Mouse (Mus musculus): ENCODE measurements around the gene Il17rd. TPM values are rescaled to one million over a fixed set of nuclear protein-coding genes. Genes with fewer than 3 reads are reported as not detected.

Gene Il17rd
- polyA plus RNA-seq, 1 experiment from 2014 or later, result 1.9 TPM

DNA sequence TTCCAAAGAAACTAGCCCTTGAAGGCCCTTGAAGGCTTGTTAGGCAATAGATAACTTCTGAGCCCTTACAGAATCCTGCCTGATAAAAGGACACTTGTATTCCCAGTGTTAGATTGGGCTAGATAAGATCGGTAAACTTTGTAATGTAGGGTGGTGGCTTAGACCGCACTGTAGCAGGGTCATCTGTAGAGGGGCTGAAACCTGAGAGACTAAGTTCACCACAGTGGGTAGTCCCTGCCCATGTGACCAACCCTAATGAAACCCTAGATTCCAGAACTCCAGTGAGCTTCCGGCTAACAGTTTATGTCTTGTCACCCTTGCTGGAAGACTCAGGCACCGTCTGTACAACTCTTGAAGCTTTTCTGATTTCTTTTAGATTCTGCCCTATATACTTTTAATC is 25.1 kb upstream of the Il17rd start:
- peak; percentile 38; the same call in 1 of the 2 replicates for ATAC-seq (ENCODE audit: low read depth)

DNA sequence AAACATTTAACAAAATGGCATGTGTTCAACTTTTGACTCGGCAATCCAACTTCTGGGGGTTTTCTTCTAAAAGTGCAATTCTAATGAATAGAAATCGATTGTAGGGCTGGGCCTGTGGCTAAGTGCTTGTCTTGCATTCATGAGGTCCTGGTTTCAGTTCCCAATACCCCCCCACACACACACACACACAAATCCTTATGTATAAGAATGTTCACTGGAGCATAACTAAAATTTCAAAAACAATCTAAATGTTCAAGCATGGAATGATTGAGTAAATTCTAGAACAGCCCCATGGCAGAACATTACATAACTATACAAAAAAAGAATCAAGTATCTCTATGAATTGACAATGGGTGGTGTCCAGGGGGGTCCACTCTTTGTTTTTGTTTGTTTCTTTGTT is 20.8 kb upstream of the Il17rd start:
- Histone ChIP-seq H3K27ac (ENCODE audit: low read length) (no peak overlapping the region), H3K27me3 (ENCODE audit: control insufficient read depth, insufficient read depth, low read depth, low read length) (peaks cover 9% of the 10 kb centered on the region), H3K9ac (ENCODE audit: low read length) (no peak overlapping the region), H3K4me1 (replicated peaks; ENCODE audit: control insufficient read depth, insufficient read depth, low read length) (no peaks in the 10 kb centered on the region; the same call in 1 of the 2 replicates), H3K9me3 (ENCODE audit: control insufficient read depth, low read length) (no peaks in the 10 kb centered on the region), H3K4me2 (ENCODE audit: low read depth, low read length) (no peak overlapping the region), H3K4me3 (ENCODE audit: low read length) (no peak overlapping the region), H3K36me3 (ENCODE audit: control insufficient read depth, insufficient read depth, low read length) (no peaks in the 10 kb centered on the region)
- 86% methylated on average over 2 of the region's 2 CpGs for WGBS
- no peak for ATAC-seq (ENCODE audit: low read depth)

More for the DNA sequence above, 25.1 kb upstream of the Il17rd start:
- peaks cover 16% of the 10 kb centered on the region for H3K27me3 ChIP-seq (ENCODE audit: control insufficient read depth, insufficient read depth, low read depth, low read length)
- WGBS, result 31% methylated on average over 4 of the region's 4 CpGs
- no peak overlapping the region for H3K9ac ChIP-seq (ENCODE audit: low read length)
- H3K4me2 ChIP-seq (ENCODE audit: low read depth, low read length), result no peak overlapping the region
- no peak overlapping the region for H3K4me3 ChIP-seq (ENCODE audit: low read length)
- no peaks in the 10 kb centered on the region for H3K9me3 ChIP-seq (ENCODE audit: control insufficient read depth, low read length)
- H3K27ac ChIP-seq (ENCODE audit: low read length), result no peak overlapping the region
- no peaks in the 10 kb centered on the region for H3K36me3 ChIP-seq (ENCODE audit: control insufficient read depth, insufficient read depth, low read length)
- no peaks in the 10 kb centered on the region for H3K4me1 ChIP-seq (replicated peaks; ENCODE audit: control insufficient read depth, insufficient read depth, low read length)

DNA sequence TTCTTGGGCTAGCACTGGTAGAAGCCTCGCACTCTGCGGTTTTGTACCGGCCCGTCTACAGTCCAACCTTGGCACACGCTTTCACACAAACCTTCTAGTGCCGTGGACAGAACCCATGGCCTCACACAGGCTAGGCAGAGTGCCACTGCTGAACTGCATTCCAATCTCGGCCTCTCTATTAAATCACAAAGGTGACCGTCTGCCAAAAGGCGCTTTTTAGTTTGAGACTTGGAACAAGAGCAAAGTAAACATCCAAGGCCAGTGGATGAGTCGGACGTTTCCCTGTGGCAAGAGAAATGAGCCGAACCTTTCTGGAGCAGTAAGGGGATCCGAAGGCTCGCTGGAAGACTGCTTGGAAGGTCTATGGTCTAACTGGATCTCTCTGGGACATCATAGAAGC is 18.9 kb upstream of the Il17rd start:
- Histone ChIP-seq H3K27ac (ENCODE audit: low read length) (no peak overlapping the region), H3K36me3 (ENCODE audit: control insufficient read depth, insufficient read depth, low read length) (no peaks in the 10 kb centered on the region), H3K27me3 (ENCODE audit: control insufficient read depth, insufficient read depth, low read depth, low read length) (peaks cover 9% of the 10 kb centered on the region), H3K4me3 (ENCODE audit: low read length) (no peak overlapping the region), H3K4me2 (ENCODE audit: low read depth, low read length) (no peak overlapping the region), H3K9me3 (ENCODE audit: control insufficient read depth, low read length) (no peaks in the 10 kb centered on the region), H3K4me1 (replicated peaks; ENCODE audit: control insufficient read depth, insufficient read depth, low read length) (no peaks in the 10 kb centered on the region; the same call in 1 of the 2 replicates), H3K9ac (ENCODE audit: low read length) (no peak overlapping the region)
- WGBS, result 45% methylated on average over 14 of the region's 14 CpGs
- ATAC-seq (ENCODE audit: low read depth), result 0 out of 2 replicates have a peak, but pooled peaks have one; percentile 34

- H3K27me3 ChIP-seq (ENCODE audit: control insufficient read depth, insufficient read depth, low read depth, low read length), result peaks cover 5% of the 10 kb centered on the region
- H3K4me3 ChIP-seq (ENCODE audit: low read length), result no peak overlapping the region
- no peak for ATAC-seq (ENCODE audit: low read depth)
- no peaks in the 10 kb centered on the region; the same call in 1 of the 2 replicates for H3K4me1 ChIP-seq (replicated peaks; ENCODE audit: control insufficient read depth, insufficient read depth, low read length)
- H3K9me3 ChIP-seq (ENCODE audit: control insufficient read depth, low read length), result no peaks in the 10 kb centered on the region
- no peak overlapping the region for H3K27ac ChIP-seq (ENCODE audit: low read length)
- no peaks in the 10 kb centered on the region for H3K36me3 ChIP-seq (ENCODE audit: control insufficient read depth, insufficient read depth, low read length)
- no peak overlapping the region for H3K4me2 ChIP-seq (ENCODE audit: low read depth, low read length)
- H3K9ac ChIP-seq (ENCODE audit: low read length), result no peak overlapping the region
- 43% methylated on average over 11 of the region's 11 CpGs for WGBS
Measured at GRCm38 (mm10) chr14:27022876-27023275, 15.9 kb upstream of the Il17rd start.

- Histone ChIP-seq H3K4me1 (replicated peaks; ENCODE audit: control insufficient read depth, insufficient read depth, low read length) (no peaks in the 10 kb centered on the region; the same call in 1 of the 2 replicates), H3K27ac (ENCODE audit: low read length) (no peak overlapping the region), H3K27me3 (ENCODE audit: control insufficient read depth, insufficient read depth, low read depth, low read length) (peaks cover 5% of the 10 kb centered on the region), H3K36me3 (ENCODE audit: control insufficient read depth, insufficient read depth, low read length) (no peaks in the 10 kb centered on the region), H3K4me2 (ENCODE audit: low read depth, low read length) (no peak overlapping the region), H3K9ac (ENCODE audit: low read length) (no peak overlapping the region), H3K4me3 (ENCODE audit: low read length) (no peak overlapping the region), H3K9me3 (ENCODE audit: control insufficient read depth, low read length) (no peaks in the 10 kb centered on the region)
- WGBS, result 56% methylated on average over 4 of the region's 4 CpGs
- ATAC-seq (ENCODE audit: low read depth), result no peak
Measured at GRCm38 (mm10) chr14:27024664-27025063, 14.1 kb upstream of the Il17rd start.

GRCm38 (mm10) chr14:27029771-27030173 is 9.0 kb upstream of the Il17rd start:
- no peaks in the 10 kb centered on the region for H3K36me3 ChIP-seq (ENCODE audit: control insufficient read depth, insufficient read depth, low read length)
- no peak overlapping the region for H3K27ac ChIP-seq (ENCODE audit: low read length)
- no peak overlapping the region for H3K9ac ChIP-seq (ENCODE audit: low read length)
- no peaks in the 10 kb centered on the region for H3K4me1 ChIP-seq (replicated peaks; ENCODE audit: control insufficient read depth, insufficient read depth, low read length)
- H3K4me3 ChIP-seq (ENCODE audit: low read length), result no peak overlapping the region
- WGBS, result 4% methylated on average over 15 of the region's 15 CpGs
- H3K27me3 ChIP-seq (ENCODE audit: control insufficient read depth, insufficient read depth, low read depth, low read length), result no peaks in the 10 kb centered on the region; the same call in 1 of the 2 replicates
- H3K9me3 ChIP-seq (ENCODE audit: control insufficient read depth, low read length), result no peaks in the 10 kb centered on the region
- peak; percentile 57; the same call in 1 of the 2 replicates for ATAC-seq (ENCODE audit: low read depth)
- no peak overlapping the region for H3K4me2 ChIP-seq (ENCODE audit: low read depth, low read length)

DNA sequence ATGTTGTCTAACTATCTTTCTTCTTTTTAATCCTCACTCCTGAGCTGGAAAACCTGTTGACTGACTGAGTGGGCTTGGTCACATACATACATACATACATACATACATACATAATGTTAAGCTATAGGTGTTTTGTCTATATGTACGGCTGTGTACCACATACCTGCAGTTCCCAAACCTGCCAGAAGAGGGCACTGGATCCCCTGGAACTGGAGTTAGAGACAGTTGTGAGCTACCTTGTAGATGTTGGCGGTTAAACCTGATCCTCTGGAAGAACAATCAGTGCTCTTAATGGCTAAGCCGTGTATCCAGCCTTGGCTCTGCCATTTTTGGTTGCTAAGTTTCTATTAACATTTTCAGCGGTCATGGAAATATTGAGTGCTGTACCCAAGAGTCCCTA is 7.6 kb upstream of the Il17rd start:
- Histone ChIP-seq H3K4me2 (ENCODE audit: low read depth, low read length) (no peak overlapping the region), H3K9ac (ENCODE audit: low read length) (no peak overlapping the region), H3K27ac (ENCODE audit: low read length) (no peak overlapping the region), H3K4me1 (replicated peaks; ENCODE audit: control insufficient read depth, insufficient read depth, low read length) (no peaks in the 10 kb centered on the region), H3K4me3 (ENCODE audit: low read length) (no peak overlapping the region), H3K9me3 (ENCODE audit: control insufficient read depth, low read length) (no peaks in the 10 kb centered on the region), H3K27me3 (ENCODE audit: control insufficient read depth, insufficient read depth, low read depth, low read length) (no peaks in the 10 kb centered on the region; the same call in 1 of the 2 replicates), H3K36me3 (ENCODE audit: control insufficient read depth, insufficient read depth, low read length) (no peaks in the 10 kb centered on the region)
- ATAC-seq (ENCODE audit: low read depth), result 0 out of 2 replicates have a peak, but pooled peaks have one; percentile 38
- 20% methylated on average over 4 of the region's 4 CpGs for WGBS

DNA sequence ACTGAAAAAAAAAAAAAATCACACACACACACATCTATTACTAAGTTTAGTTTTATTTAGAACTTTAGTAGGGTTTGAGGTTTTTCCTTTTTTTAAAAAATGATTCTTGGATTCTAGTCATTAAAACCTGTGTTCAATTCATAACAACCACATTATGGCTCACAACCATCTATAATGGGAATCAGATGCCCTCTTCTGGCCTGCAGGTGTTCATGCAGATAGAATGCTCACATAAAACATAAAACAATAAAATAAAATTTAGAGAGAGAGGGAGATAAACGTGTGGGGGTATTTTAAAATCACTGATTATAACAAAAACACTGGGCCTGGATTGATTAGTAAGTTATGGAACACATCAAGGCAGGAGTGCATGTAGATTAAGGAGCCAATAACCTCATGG is 1.2 kb upstream of the Il17rd start:
- Histone ChIP-seq H3K9me3 (ENCODE audit: control insufficient read depth, low read length) (no peaks in the 10 kb centered on the region), H3K9ac (ENCODE audit: low read length) (no peak overlapping the region), H3K4me3 (ENCODE audit: low read length) (no peak overlapping the region), H3K27me3 (ENCODE audit: control insufficient read depth, insufficient read depth, low read depth, low read length) (no peaks in the 10 kb centered on the region; the same call in 1 of the 2 replicates), H3K27ac (ENCODE audit: low read length) (no peak overlapping the region), H3K4me2 (ENCODE audit: low read depth, low read length) (no peak overlapping the region), H3K36me3 (ENCODE audit: control insufficient read depth, insufficient read depth, low read length) (no peaks in the 10 kb centered on the region), H3K4me1 (replicated peaks; ENCODE audit: control insufficient read depth, insufficient read depth, low read length) (peaks cover 8% of the 10 kb centered on the region)
- ATAC-seq (ENCODE audit: low read depth), result no peak
- WGBS, result 63% methylated on average over 1 of the region's 1 CpGs

DNA sequence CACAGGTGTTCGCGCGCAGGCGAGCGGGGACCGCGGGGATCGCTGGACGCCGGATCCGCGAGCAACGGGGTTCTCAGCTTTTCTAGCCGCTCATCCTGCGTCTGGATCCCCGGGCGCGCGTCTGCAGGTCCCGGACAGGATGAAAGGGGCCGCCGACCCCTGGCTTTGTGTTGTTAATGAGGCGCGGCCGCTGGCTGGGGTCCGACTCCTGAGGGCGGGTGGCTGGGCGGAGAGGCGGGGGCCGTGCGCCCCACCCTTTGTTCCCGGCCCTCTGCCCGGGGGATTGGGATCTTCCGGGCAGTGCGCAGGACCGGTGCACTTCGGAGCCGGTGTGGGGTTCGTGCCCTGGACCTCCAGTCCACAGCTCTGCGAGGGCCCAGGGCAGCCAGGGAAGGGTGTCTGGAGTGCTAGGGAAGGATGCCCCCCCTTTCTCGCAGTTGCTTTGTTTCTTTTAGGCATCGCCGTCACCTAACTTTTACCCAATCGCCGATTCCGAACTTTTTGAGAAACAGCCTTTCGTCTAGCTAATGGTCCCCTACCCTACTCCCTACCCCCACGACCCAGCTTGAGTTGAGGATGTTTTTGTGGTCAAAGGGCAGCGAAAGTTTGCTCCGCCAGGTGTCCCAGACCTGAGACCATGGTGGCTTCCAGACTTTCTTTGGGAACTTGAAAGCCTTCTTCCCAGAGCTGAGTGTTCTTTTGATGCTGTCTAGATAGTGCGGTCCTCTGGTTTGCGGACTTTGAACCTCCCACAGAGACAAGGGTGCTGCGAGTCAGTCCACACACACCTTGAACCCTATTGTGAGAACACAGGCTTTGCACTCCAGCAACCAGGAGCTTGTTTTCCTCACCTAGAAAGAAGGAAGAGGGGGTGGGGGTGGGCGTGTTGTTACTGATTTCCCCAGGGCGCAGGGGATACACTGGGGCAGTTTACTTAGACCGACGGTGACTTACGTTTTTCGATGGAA is 824 bp downstream of the Il17rd start:
- peak; percentile 55 for ATAC-seq (ENCODE audit: low read depth)
- under 1% methylated on average over 59 of the region's 59 CpGs for WGBS
- H3K9me3 ChIP-seq (ENCODE audit: control insufficient read depth, low read length), result no peaks in the 10 kb centered on the region
- H3K27ac ChIP-seq (ENCODE audit: low read length), result peak overlapping the region; percentile 71
- peak overlapping the region; percentile 93 for H3K4me3 ChIP-seq (ENCODE audit: low read length)
- H3K4me1 ChIP-seq (replicated peaks; ENCODE audit: control insufficient read depth, insufficient read depth, low read length), result peaks cover 23% of the 10 kb centered on the region
- H3K4me2 ChIP-seq (ENCODE audit: low read depth, low read length), result peak overlapping the region; percentile 96
- no peaks in the 10 kb centered on the region; the same call in 1 of the 2 replicates for H3K27me3 ChIP-seq (ENCODE audit: control insufficient read depth, insufficient read depth, low read depth, low read length)
- H3K36me3 ChIP-seq (ENCODE audit: control insufficient read depth, insufficient read depth, low read length), result no peaks in the 10 kb centered on the region
- H3K9ac ChIP-seq (ENCODE audit: low read length), result peak overlapping the region; percentile 84

Measured in lung, embryonic 16.5 days (tissue).